Mouse (Mus musculus) embryo, embryonic 11 days (tissue): ENCODE results near the gene Plekha7.
A peak's percentile ranks its signal among the peaks of the same experiment; 100 is the strongest.

Experiments used
- DNase-seq: peaks from one replicate; pipeline ENCODE4 v3.0.0-alpha.2; 2015

Plekha7 gene

DNA sequence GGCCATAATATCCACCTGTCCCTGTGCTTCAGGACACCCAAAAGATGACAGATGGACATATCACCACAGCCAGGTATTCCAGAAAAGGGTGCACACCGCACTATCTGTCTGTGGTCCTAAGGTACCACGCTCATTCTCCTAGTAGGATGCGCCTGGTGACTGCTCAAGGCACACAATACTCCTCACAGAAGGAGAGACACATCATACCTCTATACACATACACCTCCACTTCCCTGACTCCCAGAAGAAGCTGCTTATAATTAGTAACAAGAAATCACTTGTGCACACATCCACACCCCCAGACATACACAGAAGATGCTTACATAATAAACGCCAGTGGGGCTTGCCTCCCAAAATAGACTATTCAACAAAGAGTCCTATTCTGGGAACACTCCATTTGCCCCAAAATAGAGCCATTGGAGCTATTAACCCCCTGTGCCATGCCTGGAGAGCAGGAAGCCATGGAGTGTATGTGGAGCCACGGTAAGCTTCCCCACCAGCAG lies 126.7 kb downstream of the Plekha7 start:
- DNase-seq = no peak

- no peak for DNase-seq
Measured at GRCm38 (mm10) chr7:116178916-116179315, 129.3 kb downstream of the Plekha7 start.

GRCm38 (mm10) chr7:116172774-116173173 lies 135.4 kb downstream of the Plekha7 start:
- no peak for DNase-seq

- no peak for DNase-seq
Measured at GRCm38 (mm10) chr7:116169426-116169825, 138.8 kb downstream of the Plekha7 start.

- no peak for DNase-seq
Measured at GRCm38 (mm10) chr7:116168224-116168623, 140.0 kb downstream of the Plekha7 start.

DNA sequence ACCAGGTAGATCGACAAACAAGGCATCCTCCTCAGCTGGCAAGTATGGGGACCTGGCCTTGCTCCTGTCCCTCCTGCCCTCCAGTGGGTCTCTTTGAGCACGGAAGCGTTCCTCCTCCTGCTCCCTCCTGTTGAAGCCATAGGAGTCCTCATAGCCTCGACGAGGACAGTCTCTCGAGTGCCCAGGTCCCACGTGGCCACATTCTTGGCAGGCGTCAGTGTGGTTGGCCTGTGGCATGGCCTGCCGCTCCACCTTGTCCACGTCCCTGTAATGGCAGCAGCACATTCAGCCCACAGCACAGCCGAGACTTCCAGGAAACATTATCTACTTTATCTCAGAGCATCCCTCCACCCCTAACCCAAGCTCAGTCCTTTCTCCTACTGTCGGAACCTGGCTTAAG lies 143.9 kb downstream of the Plekha7 start:
- DNase-seq = no peak

DNA sequence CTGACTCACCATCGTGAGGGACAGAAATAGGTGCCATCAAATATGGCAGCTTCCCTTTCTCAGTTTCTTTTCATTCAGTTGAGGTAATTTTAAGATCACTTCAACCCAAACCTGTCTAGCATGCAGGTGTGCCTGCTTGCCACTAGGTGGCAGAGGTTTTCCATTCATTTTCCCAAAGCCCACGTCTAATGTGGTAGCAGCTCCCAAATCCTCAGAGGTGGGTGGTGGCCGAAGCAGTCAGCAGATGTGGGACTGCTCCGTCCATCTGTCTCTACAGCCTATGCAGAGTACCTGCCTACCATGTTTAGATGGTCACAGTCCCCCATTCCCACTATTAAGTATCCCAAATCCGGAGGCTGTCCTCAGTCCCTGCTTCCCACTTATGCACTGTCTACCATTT lies 146.6 kb downstream of the Plekha7 start:
- DNase-seq = peak; percentile 79

DNA sequence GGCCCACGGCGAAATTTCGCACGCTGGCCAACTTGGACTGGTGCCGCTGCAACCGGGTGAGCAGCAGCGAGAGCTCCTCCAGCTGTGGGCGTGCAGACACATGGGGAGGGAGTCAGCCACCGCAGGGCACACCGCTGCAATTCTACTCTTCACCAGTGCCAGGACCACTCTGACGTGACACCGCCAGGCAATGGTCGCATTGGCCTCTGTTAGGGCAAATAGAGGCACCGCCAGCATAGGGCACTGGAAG lies 151.4 kb downstream of the Plekha7 start:
- no peak for DNase-seq

DNA sequence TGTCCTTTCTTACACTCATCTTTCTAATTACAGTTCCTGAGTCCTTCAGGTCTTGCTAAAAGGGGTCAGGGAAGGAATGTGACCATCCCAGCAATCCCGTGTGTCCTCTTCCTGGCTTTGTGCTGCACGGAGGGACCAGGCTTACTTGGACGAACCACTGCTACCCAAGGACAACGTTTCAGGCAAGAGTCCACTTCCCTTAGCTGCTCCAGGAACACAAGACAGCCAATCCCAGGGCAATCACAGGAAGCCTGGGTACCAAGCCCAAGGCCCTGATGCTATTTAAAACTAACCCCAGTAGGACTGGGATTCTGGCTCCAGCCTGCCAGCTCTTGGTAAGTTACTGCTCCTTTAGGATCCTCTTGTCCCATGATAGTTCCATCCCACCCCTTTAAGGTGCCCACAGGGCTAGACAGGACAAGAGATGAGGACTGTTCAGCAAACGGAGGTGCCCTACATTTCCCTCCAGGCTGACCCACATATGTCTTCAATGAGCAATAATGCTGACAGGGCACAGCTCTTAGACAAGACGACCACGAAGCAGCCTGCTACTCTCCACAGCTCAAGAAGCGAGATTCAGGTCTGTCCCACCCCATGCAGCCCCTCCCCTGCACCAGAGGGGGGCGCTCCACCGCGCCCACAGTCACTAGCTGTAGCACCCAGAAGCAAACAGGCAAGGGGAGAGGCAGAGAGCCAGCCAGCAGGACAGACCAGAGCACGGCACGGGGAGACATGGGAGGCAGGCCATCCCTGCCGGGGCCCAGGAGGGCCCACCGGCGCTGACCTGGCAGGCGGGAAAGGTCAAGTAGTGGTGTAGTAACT lies 151.9 kb downstream of the Plekha7 start:
- DNase-seq = peak; percentile 15

- DNase-seq = no peak
Measured at GRCm38 (mm10) chr7:116153781-116154368, 154.3 kb downstream of the Plekha7 start.

GRCm38 (mm10) chr7:116149568-116149967 lies 158.6 kb downstream of the Plekha7 start:
- no peak for DNase-seq

- peak; percentile 18 for DNase-seq
Measured at GRCm38 (mm10) chr7:116147114-116147513, 161.1 kb downstream of the Plekha7 start.

DNA sequence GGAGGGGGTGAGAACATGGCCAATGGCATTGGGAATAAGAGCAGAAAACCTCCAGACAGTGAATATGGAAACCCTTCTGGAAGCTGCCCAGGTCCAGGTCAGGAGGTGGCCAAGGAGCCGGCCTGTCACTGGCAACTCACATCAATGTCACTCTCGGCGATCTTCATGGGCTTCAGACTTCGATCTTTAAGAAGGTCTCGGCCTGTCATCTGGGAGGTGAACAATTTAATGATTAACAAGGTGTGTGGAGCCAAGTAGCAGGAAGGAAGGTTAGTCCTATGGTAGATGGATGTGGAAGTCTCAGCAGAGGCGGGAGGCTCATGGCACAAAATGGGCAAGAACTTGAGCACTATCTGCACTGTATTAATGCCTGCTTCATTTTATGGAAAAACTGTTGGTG lies 163.1 kb downstream of the Plekha7 start:
- DNase-seq = no peak

DNA sequence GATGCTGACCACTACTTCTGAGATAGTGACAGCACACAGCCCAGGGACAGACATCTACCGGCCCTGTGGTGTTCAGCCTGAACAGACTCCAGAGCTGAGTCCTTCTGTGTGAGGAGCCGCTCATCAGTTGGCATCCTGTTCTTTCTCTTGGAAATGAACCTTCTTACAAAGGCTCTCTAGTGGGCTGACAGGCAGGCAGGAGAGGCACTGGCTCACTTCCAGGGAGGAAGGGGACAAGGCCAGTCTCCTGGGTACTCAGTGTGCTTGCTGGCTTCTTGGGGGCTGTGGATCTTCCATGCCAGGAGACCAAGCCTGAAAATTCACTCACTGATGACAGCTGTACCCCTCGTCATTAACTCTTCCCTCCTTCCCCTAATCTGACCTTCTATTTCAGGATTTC lies 170.5 kb downstream of the Plekha7 start:
- no peak for DNase-seq

- DNase-seq = no peak
Measured at GRCm38 (mm10) chr7:116137149-116137548, 171.0 kb downstream of the Plekha7 start.

DNA sequence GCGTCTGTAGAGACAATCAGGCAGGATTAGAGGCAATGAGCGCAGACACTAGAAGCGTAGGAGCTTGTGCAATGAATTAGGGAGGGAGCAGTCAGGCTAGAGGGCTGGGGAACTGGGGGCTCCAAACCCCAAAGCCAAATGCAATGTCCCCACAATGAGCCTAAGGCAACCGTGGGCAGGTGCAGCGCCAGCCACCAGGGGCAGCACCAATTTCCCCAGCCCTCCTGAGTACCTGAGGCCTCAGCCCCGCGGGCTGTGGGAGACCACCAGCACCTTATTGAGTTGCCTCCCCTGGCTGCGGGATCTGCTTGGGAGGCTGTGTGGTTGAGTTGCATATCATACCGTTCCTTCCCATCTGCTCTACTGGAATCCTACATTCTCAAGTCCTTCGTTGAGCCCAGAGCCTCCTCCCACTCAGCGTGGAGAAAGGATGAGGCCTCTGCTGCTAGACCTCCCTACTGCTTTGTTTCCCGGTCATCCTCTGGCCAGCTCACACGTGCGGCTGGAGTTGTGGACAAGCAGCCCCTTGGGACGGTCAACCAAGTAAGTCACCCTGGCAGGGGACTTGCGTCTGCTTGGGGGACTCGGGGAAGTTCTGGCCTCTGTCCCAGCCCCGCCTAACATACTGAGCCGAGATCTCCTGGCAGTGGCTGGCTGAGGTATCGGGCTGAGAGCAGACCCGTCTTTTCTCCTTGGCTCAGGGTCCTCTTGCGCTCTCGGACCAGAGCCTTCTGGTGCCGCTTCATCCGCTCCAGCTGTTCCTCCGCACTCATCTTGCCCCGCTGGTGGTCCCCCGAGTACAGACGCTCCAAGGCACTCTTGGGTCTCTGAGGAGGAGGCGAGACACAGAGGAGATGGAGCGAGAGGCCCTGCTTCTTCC lies 173.5 kb downstream of the Plekha7 start:
- no peak for DNase-seq

- peak; percentile 87 for DNase-seq
Measured at GRCm38 (mm10) chr7:116132078-116132477, 176.1 kb downstream of the Plekha7 start.

DNA sequence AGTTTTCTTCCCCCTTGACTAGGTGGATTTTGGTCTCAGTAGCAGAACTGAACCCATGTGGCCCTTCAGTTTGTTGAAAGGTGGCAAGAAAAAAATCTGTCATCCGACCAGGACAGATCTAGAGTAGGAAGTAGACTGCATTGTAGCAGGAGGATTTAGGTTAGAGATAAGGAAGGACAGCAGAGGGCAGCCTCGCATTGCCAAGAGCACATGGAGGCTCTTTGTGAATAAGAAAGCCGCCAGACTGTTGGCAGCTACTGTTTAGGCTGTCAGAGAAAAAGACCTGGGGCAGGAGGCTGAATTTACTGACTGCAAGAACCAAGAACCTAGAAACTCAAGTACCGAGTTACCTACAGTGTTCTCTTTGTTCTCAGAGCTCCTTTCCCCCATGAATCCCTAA lies 176.8 kb downstream of the Plekha7 start:
- DNase-seq = peak; percentile 52

DNA sequence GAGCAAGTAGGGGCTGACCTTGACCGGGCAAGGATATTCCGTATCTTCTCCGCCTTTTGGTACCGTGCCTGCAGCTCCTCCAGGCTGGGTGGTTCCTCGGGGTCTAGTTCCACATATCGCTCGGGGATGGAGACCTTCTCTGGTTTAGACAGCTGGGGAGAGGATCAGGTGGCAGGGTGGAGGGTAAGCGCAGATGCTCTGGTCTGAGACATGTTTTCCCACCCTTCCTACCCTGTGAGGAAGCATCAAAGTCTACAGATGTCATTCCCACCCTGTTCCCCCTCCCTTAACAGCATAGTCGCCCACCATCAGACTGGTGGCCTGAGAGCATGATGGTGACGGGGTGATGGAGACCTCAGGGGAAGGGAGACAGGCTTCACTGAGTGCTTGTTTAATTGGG lies 178.8 kb downstream of the Plekha7 start:
- no peak for DNase-seq

- DNase-seq = no peak
Measured at GRCm38 (mm10) chr7:116128286-116128685, 179.9 kb downstream of the Plekha7 start.

GRCm38 (mm10) chr7:116127052-116127451 lies 181.1 kb downstream of the Plekha7 start:
- DNase-seq = no peak

- no peak for DNase-seq
Measured at GRCm38 (mm10) chr7:116125671-116126070, 182.5 kb downstream of the Plekha7 start.

GRCm38 (mm10) chr7:116124057-116124456 lies 184.1 kb downstream of the Plekha7 start:
- no peak for DNase-seq

GRCm38 (mm10) chr7:116123597-116123985 lies 184.6 kb downstream of the Plekha7 start:
- DNase-seq = no peak
